Mouse (Mus musculus) intestine, postnatal 0 days (tissue): ENCODE data around the gene Fgfr2. TPM values are rescaled to one million over a fixed set of nuclear protein-coding genes. Genes with fewer than 3 reads are reported as not detected.

Experiments
- ATAC-seq: fragments of 200-750 bp; cut with Nextera tagmentation; 2 replicates; pipeline ENCODE4 v1.8.0; 2017; ENCODE audit warnings: mild to moderate bottlenecking, moderate TSS enrichment, moderate library complexity
- H3K27ac ChIP-seq: fragments of 300-500 bp; sonication (generic); 2 replicates; pipeline ENCODE4 v1.5.1; 2014; ENCODE audit warnings: mild to moderate bottlenecking, low read depth, low read length, moderate library complexity
- H3K27me3 ChIP-seq: fragments of 300-500 bp; sonication (generic); replicated peaks from 2 replicates; pipeline ENCODE4 v1.6.1; 2014; ENCODE audit warnings: low read length, mixed read lengths; ENCODE audit not compliant: control insufficient read depth, insufficient read depth
- H3K36me3 ChIP-seq: fragments of 300-500 bp; sonication (generic); 2 replicates; pipeline ENCODE4 v1.6.1; 2014; ENCODE audit warnings: mild to moderate bottlenecking, moderate library complexity; ENCODE audit not compliant: control insufficient read depth, insufficient read depth
- H3K4me1 ChIP-seq: fragments of 300-500 bp; sonication (generic); replicated peaks from 2 replicates; pipeline ENCODE4 v1.6.1; 2014; ENCODE audit warnings: antibody characterized with exemption, low read length, mixed read lengths; ENCODE audit not compliant: control insufficient read depth, insufficient read depth
- H3K4me2 ChIP-seq: fragments of 300-500 bp; sonication (generic); replicated peaks from 2 replicates; pipeline ENCODE4 v1.6.1; 2014; ENCODE audit warnings: low read depth, mild to moderate bottlenecking, moderate library complexity
- H3K4me3 ChIP-seq: fragments of 300-500 bp; sonication (generic); 2 replicates; pipeline ENCODE4 v1.5.1; 2014; ENCODE audit warnings: low read depth, low read length
- H3K9ac ChIP-seq: fragments of 300-500 bp; sonication (generic); 2 replicates; pipeline ENCODE4 v1.6.1; 2014; ENCODE audit warnings: mild to moderate bottlenecking, low read depth, low read length
- H3K9me3 ChIP-seq: fragments of 300-500 bp; sonication (generic); 2 replicates; pipeline ENCODE4 v1.6.1; 2016; ENCODE audit warnings: mixed run types; ENCODE audit not compliant: control insufficient read depth
- CTCF ChIP-seq: sonication (generic); IDR thresholded peaks from 2 replicates; pipeline ENCODE4 v1.5.1; 2016; ENCODE audit warnings: low read depth, mild to moderate bottlenecking, control low read depth, antibody characterized with exemption, moderate library complexity
- WGBS: fragments of 180-500 bp; shearing (Covaris S2); extraction: QIAGEN DNeasy Blood & Tissue Kit; methylation state at CpG from one replicate; pipeline ENCODE4 v1.1.7; 2014; 5-methylcytosine and 5-hydroxymethylcytosine counted together
- polyA plus RNA-seq: library from polyadenylated mRNA; unstranded; fragments of >200 nt; fragmentation: Nextera tagmentation; extraction: Ambion mirVana; gene quantifications from 2 replicates; pipeline ENCODE4 v1.2.1, GENCODE M21; 2015

Gene Fgfr2
- polyA plus RNA-seq, 1 experiment from 2014 or later = 29.5 TPM

- H3K27ac ChIP-seq = peak overlapping the region; percentile 66
- H3K9ac ChIP-seq = no peak overlapping the region
- ATAC-seq = peak; percentile 83
- H3K9me3 ChIP-seq = no peaks in the 10 kb centered on the region
- no peaks in the 10 kb centered on the region for H3K27me3 ChIP-seq
- H3K36me3 ChIP-seq = peaks cover 4% of the 10 kb centered on the region; the same call in 1 of the 2 replicates
- H3K4me2 ChIP-seq = no peak overlapping the region
- H3K4me1 ChIP-seq = peaks cover 18% of the 10 kb centered on the region; the same call in 1 of the 2 replicates
- no peak overlapping the region for H3K4me3 ChIP-seq
- TF ChIP-seq CTCF = no peak
- whole genome bisulfite sequencing = 30% methylated on average over 6 of the region's 6 CpGs
Observed at GRCm38 (mm10) chr7:132793467-132793866, 329.7 kb downstream of the Fgfr2 start.

DNA sequence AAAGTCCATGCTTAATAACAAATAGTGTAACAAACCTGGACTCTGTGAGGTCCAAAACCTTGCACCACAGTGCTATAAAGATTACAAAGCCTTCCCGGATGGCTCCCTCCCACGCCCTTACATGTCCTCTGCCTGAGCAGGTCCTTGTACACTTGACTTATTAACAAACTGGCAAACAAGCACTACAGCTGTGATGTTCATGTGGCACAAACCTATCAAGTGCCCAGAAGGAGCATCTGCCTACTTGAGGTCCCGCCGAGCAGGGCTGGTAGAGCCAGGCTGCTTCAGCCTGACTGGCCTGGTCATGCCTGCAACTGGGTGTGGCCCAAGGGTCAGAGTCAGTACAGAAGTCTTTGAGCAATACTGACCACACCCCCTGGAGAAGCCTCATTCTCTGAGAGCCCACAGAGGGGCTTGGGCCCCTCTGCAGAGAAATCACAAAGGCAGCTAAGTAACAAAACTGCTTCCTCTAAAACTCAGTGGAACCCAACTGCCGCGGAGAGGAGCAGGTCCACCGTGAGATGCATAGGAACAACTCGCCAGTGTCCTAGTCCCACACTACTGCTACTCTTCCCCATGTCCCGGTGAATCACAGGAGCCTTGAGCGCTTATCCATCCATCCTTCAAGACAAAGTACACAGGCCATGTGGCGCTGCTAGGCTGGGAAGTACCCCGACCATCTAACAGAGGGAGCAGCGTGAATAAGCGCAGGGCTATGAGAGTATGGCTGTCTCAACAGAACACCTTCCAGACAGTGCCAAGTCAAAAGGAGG is 332.5 kb downstream of the Fgfr2 start:
- H3K4me1 ChIP-seq = peaks cover 36% of the 10 kb centered on the region
- H3K4me2 ChIP-seq = peak overlapping the region; percentile 14; the same call in 1 of the 2 replicates
- H3K9ac ChIP-seq = no peak overlapping the region
- H3K36me3 ChIP-seq = no peaks in the 10 kb centered on the region
- no peak for TF ChIP-seq CTCF
- H3K9me3 ChIP-seq = no peaks in the 10 kb centered on the region
- no peak overlapping the region for H3K4me3 ChIP-seq
- ATAC-seq = peak; percentile 48
- H3K27ac ChIP-seq = peak overlapping the region; percentile 42; the same call in 1 of the 2 replicates
- 59% methylated on average over 14 of the region's 14 CpGs for WGBS
- no peaks in the 10 kb centered on the region for H3K27me3 ChIP-seq

DNA sequence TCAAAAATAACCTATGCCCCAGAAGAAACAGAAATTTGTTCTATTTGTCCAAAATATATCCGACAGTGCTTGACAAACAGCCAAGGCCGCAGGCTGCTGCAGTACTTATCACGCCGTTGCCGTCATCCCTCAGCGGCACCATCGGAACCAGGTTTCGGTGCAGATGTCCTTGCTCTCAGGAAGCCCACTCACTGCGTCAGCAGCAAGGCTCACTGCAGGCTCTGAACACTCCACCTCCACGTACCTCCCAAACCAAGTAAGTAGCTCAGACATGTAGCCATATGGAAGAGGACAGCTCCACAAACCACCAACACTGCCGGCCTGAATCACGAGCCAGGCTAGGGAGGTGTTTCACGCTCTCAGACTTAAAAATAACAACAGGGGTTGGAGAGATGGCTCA is 334.3 kb downstream of the Fgfr2 start:
- 94% methylated on average over 13 of the region's 13 CpGs for WGBS
- no peak overlapping the region for H3K4me2 ChIP-seq
- no peak overlapping the region for H3K4me3 ChIP-seq
- no peak for ATAC-seq
- no peak for TF ChIP-seq CTCF
- H3K9me3 ChIP-seq = no peaks in the 10 kb centered on the region
- H3K27me3 ChIP-seq = no peaks in the 10 kb centered on the region
- H3K27ac ChIP-seq = no peak overlapping the region
- no peak overlapping the region for H3K9ac ChIP-seq
- no peaks in the 10 kb centered on the region for H3K36me3 ChIP-seq
- peaks cover 35% of the 10 kb centered on the region for H3K4me1 ChIP-seq

DNA sequence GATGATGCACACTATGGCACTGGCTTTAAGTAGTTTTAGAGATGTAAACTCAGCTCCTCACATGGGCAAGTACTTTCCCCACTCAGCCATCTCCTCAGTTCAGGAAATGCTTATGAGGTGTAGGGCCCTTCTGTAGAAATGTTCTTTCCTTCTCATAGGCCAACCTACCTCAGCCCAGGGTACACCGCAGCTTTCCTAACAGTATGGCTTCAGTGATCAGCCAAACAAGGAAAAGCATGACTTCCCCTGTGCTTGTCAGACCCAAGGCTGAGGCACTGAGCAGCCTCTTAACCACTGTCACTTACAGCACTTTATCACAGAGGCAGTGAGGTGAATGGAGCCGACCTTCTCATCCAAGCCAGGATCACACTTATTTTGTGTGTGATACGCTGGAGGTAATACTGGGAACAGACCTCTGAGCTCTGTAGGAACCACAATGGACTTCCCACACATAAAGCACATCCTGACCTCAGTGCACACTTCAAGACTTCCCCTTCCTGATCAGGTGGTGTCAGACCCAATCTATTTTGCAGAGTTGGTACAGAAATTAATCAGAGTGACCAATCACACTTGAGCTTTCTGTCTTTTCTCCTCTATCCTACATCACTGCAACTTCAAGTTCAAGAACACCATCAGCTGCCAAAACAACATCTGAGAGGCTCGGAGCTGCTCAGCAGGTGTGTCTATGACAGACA is 335.5 kb downstream of the Fgfr2 start:
- no peak for TF ChIP-seq CTCF
- Histone ChIP-seq H3K4me2 (no peak overlapping the region), H3K27ac (peak overlapping the region; percentile 78), H3K36me3 (no peaks in the 10 kb centered on the region), H3K4me1 (peaks cover 25% of the 10 kb centered on the region), H3K9me3 (no peaks in the 10 kb centered on the region), H3K27me3 (no peaks in the 10 kb centered on the region), H3K4me3 (no peak overlapping the region), H3K9ac (no peak overlapping the region)
- 78% methylated on average over 4 of the region's 4 CpGs for WGBS
- ATAC-seq = no peak

GRCm38 (mm10) chr7:132787022-132787421 is 336.1 kb downstream of the Fgfr2 start:
- H3K27ac ChIP-seq = peak overlapping the region; percentile 78
- no peak overlapping the region for H3K4me3 ChIP-seq
- H3K4me1 ChIP-seq = peaks cover 28% of the 10 kb centered on the region
- peak; percentile 52; the same call in 1 of the 2 replicates for ATAC-seq
- no peak overlapping the region for H3K4me2 ChIP-seq
- H3K27me3 ChIP-seq = no peaks in the 10 kb centered on the region
- no peak for TF ChIP-seq CTCF
- WGBS = 50% methylated on average over 4 of the region's 4 CpGs
- H3K36me3 ChIP-seq = no peaks in the 10 kb centered on the region
- no peaks in the 10 kb centered on the region for H3K9me3 ChIP-seq
- peak overlapping the region; percentile 31; the same call in 1 of the 2 replicates for H3K9ac ChIP-seq

GRCm38 (mm10) chr7:132786522-132786921 is 336.6 kb downstream of the Fgfr2 start:
- ATAC-seq = no peak
- Histone ChIP-seq H3K27me3 (no peaks in the 10 kb centered on the region), H3K9ac (peak overlapping the region; percentile 31; the same call in 1 of the 2 replicates), H3K36me3 (no peaks in the 10 kb centered on the region), H3K4me3 (no peak overlapping the region), H3K27ac (peak overlapping the region; percentile 78), H3K4me2 (no peak overlapping the region), H3K9me3 (no peaks in the 10 kb centered on the region), H3K4me1 (peaks cover 33% of the 10 kb centered on the region)
- TF ChIP-seq CTCF = no peak
- WGBS = 22% methylated on average over 4 of the region's 4 CpGs
